Mouse (Mus musculus) intestine, embryonic 16.5 days (tissue): ENCODE results near the gene Gstm7. TPM values are rescaled to one million over a fixed set of nuclear protein-coding genes. Genes with fewer than 3 reads are reported as not detected.
"Not testable (repeated sequence)": the region's sequence is repeated elsewhere in the genome, so short reads cannot be mapped to it uniquely, and the experiment has no call there.

Experiments
- ATAC-seq: fragments of 200-750 bp; cut with Nextera tagmentation; 2 replicates; pipeline ENCODE4 v1.8.0; 2017; ENCODE audit warnings: moderate TSS enrichment, moderate library complexity
- H3K27ac ChIP-seq: fragments of 300-500 bp; sonication (generic); 2 replicates; pipeline ENCODE4 v1.5.1; 2014; ENCODE audit warnings: mild to moderate bottlenecking, low read length
- H3K27me3 ChIP-seq: fragments of 300-500 bp; sonication (generic); replicated peaks from 2 replicates; pipeline ENCODE4 v1.6.1; 2014; ENCODE audit warnings: low read length, control low read depth, mixed read lengths; ENCODE audit not compliant: control insufficient read depth, insufficient read depth
- H3K36me3 ChIP-seq: fragments of 300-500 bp; sonication (generic); 2 replicates; pipeline ENCODE4 v1.6.1; 2014; ENCODE audit warnings: low read length, control low read depth; ENCODE audit not compliant: control insufficient read depth, insufficient read depth
- H3K4me1 ChIP-seq: fragments of 300-500 bp; sonication (generic); 2 replicates; pipeline ENCODE4 v1.6.1; 2014; ENCODE audit warnings: low read length, control low read depth, mixed read lengths; ENCODE audit not compliant: control insufficient read depth, insufficient read depth
- H3K4me2 ChIP-seq: fragments of 300-500 bp; sonication (generic); 2 replicates; pipeline ENCODE4 v1.6.1; 2014; ENCODE audit warnings: low read depth, low read length, control low read depth
- H3K4me3 ChIP-seq: fragments of 300-500 bp; sonication (generic); 2 replicates; pipeline ENCODE4 v1.5.1; 2014; ENCODE audit warnings: mild to moderate bottlenecking, low read length
- H3K9ac ChIP-seq: fragments of 300-500 bp; sonication (generic); 2 replicates; pipeline ENCODE4 v1.6.1; 2014; ENCODE audit warnings: low read depth, low read length
- H3K9me3 ChIP-seq: fragments of 300-500 bp; sonication (generic); 2 replicates; pipeline ENCODE4 v1.6.1; 2016; ENCODE audit warnings: low read length, control low read depth; ENCODE audit not compliant: control insufficient read depth
- WGBS: fragments of 180-500 bp; shearing (Covaris S2); extraction: QIAGEN DNeasy Blood & Tissue Kit; methylation state at CpG from one replicate; pipeline ENCODE4 v1.1.7; 2014; 5-methylcytosine and 5-hydroxymethylcytosine counted together
- polyA plus RNA-seq: library from polyadenylated mRNA; unstranded; fragments of >200 nt; fragmentation: Nextera tagmentation; extraction: Ambion mirVana; gene quantifications from 2 replicates; pipeline ENCODE4 v1.2.1, GENCODE M21; 2015

The Gstm7 gene
- polyA plus RNA-seq, 1 experiment from 2014 or later = 32.2 TPM

DNA sequence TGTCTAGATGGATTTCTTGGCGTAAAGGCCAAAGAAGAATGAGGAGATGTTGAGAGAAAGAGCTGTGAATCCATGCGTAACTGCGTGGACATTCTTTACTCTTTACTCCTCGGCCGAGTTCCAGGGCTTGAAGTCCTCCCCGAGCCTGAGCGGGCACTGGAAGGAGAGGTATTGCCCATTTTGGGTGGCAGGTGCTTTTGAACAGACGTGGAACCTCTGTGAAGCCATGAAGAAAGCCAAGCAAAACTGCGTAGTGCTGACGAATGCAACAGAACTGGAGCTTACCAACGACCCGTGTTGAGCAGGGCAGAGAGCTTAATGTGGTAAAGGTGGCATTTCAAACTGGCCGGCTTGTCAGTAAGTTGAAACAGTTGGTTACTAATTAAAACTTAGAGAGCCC, 32.9 kb downstream of the Gstm7 start:
- Histone ChIP-seq H3K27ac (no peak overlapping the region), H3K27me3 (no peaks in the 10 kb centered on the region), H3K36me3 (no peaks in the 10 kb centered on the region), H3K4me1 (peaks cover 15% of the 10 kb centered on the region), H3K4me3 (no peak overlapping the region), H3K9me3 (no peaks in the 10 kb centered on the region), H3K4me2 (no peak overlapping the region), H3K9ac (no peak overlapping the region)
- 94% methylated on average over 13 of the region's 13 CpGs for WGBS
- ATAC-seq = no peak

GRCm38 (mm10) chr3:107895720-107896569, 35.7 kb downstream of the Gstm7 start, which contains the start of gene Gstm5:
TSS of gene Gstm5 (plus strand) at chr3:107895821.
- H3K36me3 ChIP-seq = no peaks in the 10 kb centered on the region
- peak within 1 kb of the TSS; percentile 67 for H3K4me3 ChIP-seq
- ATAC-seq = peak; percentile 94
- H3K9ac ChIP-seq = peak within 1 kb of the TSS; percentile 88
- no peaks in the 10 kb centered on the region for H3K27me3 ChIP-seq
- WGBS = 3% methylated on average over 40 of the region's 40 CpGs
- H3K4me2 ChIP-seq = peak within 1 kb of the TSS; percentile 84
- H3K9me3 ChIP-seq = no peaks in the 10 kb centered on the region
- H3K27ac ChIP-seq = peak within 1 kb of the TSS; percentile 69
- H3K4me1 ChIP-seq = peaks cover 15% of the 10 kb centered on the region

- ATAC-seq = peak; percentile 44
- no peaks in the 10 kb centered on the region for H3K36me3 ChIP-seq
These were observed 36.4 kb downstream of the Gstm7 start for GRCm38 (mm10) chr3:107895194-107895719.

DNA sequence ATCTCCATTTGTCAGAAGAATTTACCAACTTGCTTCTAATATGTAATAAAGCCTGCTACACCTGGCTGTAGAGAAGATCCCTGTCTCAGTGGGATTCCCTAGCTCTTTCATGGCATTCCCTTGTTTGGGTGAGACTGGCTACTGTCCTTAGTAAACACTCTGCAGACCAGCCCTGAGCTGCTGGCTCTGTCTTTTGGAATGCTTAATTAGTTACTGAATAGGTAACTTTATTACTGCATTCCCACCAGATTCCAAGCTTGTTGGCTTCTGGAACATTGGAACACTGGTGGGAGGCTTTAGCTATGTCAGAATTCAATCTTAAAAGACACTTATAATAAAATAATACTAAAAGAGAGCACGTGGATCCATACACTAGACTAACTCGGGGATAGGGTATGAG, 42.4 kb downstream of the Gstm7 start:
- not testable (repeated sequence) for ATAC-seq, H3K9me3 ChIP-seq, H3K27me3 ChIP-seq, H3K36me3 ChIP-seq, H3K4me1 ChIP-seq, H3K9ac ChIP-seq, H3K4me2 ChIP-seq, H3K4me3 ChIP-seq, H3K27ac ChIP-seq
- WGBS = 89% methylated on average over 2 of the region's 2 CpGs

More at GRCm38 (mm10) chr3:107895194-107895719, 36.4 kb downstream of the Gstm7 start:
- H3K27me3 ChIP-seq = no peaks in the 10 kb centered on the region
- no peaks in the 10 kb centered on the region for H3K9me3 ChIP-seq
- peak overlapping the region; percentile 84 for H3K4me2 ChIP-seq
- H3K4me1 ChIP-seq = peaks cover 15% of the 10 kb centered on the region
- H3K4me3 ChIP-seq = peak overlapping the region; percentile 67
- 5% methylated on average over 6 of the region's 6 CpGs for WGBS
- H3K27ac ChIP-seq = peak overlapping the region; percentile 69
- peak overlapping the region; percentile 88 for H3K9ac ChIP-seq

- no peaks in the 10 kb centered on the region for H3K36me3 ChIP-seq
- no peaks in the 10 kb centered on the region for H3K27me3 ChIP-seq
- ATAC-seq = peak; percentile 85
- H3K9me3 ChIP-seq = no peaks in the 10 kb centered on the region
- 68% methylated on average over 9 of the region's 9 CpGs for WGBS
- no peak overlapping the region for H3K9ac ChIP-seq
- no peaks in the 10 kb centered on the region for H3K4me1 ChIP-seq
- H3K4me2 ChIP-seq = no peak overlapping the region
- H3K27ac ChIP-seq = peak overlapping the region; percentile 11; the same call in 1 of the 2 replicates
- no peak overlapping the region for H3K4me3 ChIP-seq
These were observed 43.7 kb downstream of the Gstm7 start for GRCm38 (mm10) chr3:107887674-107888495.

GRCm38 (mm10) chr3:107877747-107878736, 53.6 kb downstream of the Gstm7 start:
- Histone ChIP-seq H3K27me3 (no peaks in the 10 kb centered on the region), H3K27ac (peak overlapping the region; percentile 85), H3K4me1 (peaks cover 15% of the 10 kb centered on the region), H3K4me3 (peak overlapping the region; percentile 45), H3K4me2 (peak overlapping the region; percentile 48), H3K36me3 (0 out of 2 replicates have a peak, but pooled peaks cover 5% of the 10 kb centered on the region), H3K9me3 (no peaks in the 10 kb centered on the region), H3K9ac (peak overlapping the region; percentile 62)
- ATAC-seq = no peak
- WGBS = 60% methylated on average over 12 of the region's 12 CpGs

DNA sequence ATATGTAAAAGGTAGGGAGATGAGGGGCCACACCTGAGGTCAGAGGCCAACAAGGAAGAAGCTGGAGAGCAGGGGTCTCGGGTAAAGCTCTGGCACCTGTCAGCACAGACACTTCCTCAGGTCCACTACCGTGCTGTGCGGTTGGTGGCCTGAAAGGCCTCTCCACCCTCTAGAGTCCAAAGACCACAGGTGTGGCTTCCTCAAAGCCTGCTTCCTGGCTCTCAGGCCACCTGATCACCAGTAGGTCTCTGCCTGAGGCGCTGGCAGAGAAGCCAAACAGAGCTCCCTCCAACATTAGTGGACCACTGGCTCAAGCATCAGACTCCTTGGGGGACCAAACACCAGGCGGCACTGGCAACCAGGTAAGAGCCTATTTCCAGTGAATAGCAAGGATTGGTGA, 54.6 kb downstream of the Gstm7 start, which contains the start of gene Eps8l3:
TSS of gene Eps8l3 (plus strand) at position 225 of the 400 bp plus-strand sequence.
- Histone ChIP-seq H3K4me2 (peak within 1 kb of the TSS; percentile 48), H3K27ac (peak within 1 kb of the TSS; percentile 85), H3K4me3 (peak within 1 kb of the TSS; percentile 45), H3K9ac (peak within 1 kb of the TSS; percentile 62), H3K36me3 (0 out of 2 replicates have a peak, but pooled peaks cover 5% of the 10 kb centered on the region), H3K9me3 (no peaks in the 10 kb centered on the region), H3K27me3 (no peaks in the 10 kb centered on the region), H3K4me1 (peaks cover 16% of the 10 kb centered on the region)
- WGBS = 63% methylated on average over 5 of the region's 5 CpGs
- peak; percentile 74 for ATAC-seq
